Mouse (Mus musculus) thymus, adult 2 months (tissue): ENCODE measurements at regions not wholly inside any gene's neighbourhood (a gene's known extent, or its start where the extent isn't known, plus 50 kb on each side); places are given as distances from the start of the nearest gene placed in this dataset.

Experiments
- CTCF ChIP-seq: fragments of 200-500 bp; IDR thresholded peaks from 2 replicates; pipeline ENCODE4 v1.5.1; 2012; ENCODE audit warnings: mild to moderate bottlenecking, control low read depth, low read length, moderate library complexity, borderline replicate concordance; ENCODE audit not compliant: control insufficient read depth, poor library complexity, insufficient read depth; ENCODE audit errors: extremely low read depth
- POLR2A ChIP-seq: fragments of 200-500 bp; IDR thresholded peaks from 2 replicates; pipeline ENCODE4 v1.6.1; 2012; ENCODE audit warnings: mild to moderate bottlenecking, low read length, control low read depth, moderate library complexity; ENCODE audit not compliant: control insufficient read depth, poor library complexity, insufficient read depth; ENCODE audit errors: extremely low read depth

- TF ChIP-seq POLR2A (no peak), CTCF (no peak)
Measured at GRCm38 (mm10) chr9:113371718-113372306, 336.2 kb downstream of the Pdcd6ip start.
